Mouse (Mus musculus): ENCODE data around the gene B4galt5. TPM values are rescaled to one million over a fixed set of nuclear protein-coding genes. Genes with fewer than 3 reads are reported as not detected.

The B4galt5 gene
- polyA plus RNA-seq, 1 experiment from 2014 or later, result 22.2 TPM

DNA sequence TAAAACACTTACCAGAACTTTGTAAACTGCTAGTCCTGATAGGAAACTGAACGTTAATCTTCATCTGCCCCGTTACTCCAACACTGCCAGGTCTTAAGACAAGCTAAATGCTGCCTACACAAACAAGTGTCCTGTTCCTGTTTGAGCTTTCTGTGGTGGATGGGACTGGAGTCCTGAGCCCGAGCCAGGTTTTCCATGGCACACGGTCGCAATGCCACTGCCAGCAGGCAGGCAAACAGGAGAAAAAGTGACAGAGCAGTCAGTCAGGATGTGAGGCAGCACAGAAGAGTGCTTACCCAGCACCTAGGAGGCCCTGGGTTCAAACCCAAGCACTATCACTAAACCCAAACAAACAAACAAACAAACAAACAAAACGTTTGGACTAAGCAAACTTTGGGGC, 20.6 kb downstream of the B4galt5 start:
- no peak overlapping the region for H3K4me2 ChIP-seq
- H3K4me3 ChIP-seq, result no peak overlapping the region
- H3K27me3 ChIP-seq, result no peaks in the 10 kb centered on the region
- WGBS, result 89% methylated on average over 6 of the region's 6 CpGs
- no peaks in the 10 kb centered on the region for H3K9me3 ChIP-seq
- ATAC-seq (ENCODE audit: low read depth), result no peak
- H3K36me3 ChIP-seq, result no peaks in the 10 kb centered on the region
- peaks cover 69% of the 10 kb centered on the region for H3K4me1 ChIP-seq (replicated peaks)
- no peak overlapping the region for H3K9ac ChIP-seq
- H3K27ac ChIP-seq (replicated peaks), result no peak overlapping the region

DNA sequence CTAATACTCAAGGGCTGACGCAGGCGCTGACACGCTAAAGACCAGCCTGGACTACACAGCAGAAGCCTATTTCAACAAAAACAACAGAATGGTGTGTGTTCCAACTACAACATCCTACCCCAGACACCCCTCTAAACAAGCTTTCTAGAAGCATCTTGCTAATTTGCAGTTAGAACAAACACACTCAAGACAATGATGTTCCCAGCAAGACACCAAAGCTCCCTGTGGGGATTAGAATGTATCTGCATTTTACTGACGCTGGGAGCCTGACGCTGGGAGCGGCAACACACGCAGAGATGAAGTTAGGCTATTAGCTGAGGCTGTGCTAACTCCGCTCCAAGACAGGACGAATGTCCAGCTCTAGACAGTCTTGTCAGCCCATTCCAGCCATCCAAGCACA, 22.4 kb downstream of the B4galt5 start:
- Histone ChIP-seq H3K4me3 (no peak overlapping the region), H3K9me3 (no peaks in the 10 kb centered on the region), H3K4me2 (no peak overlapping the region), H3K27me3 (no peaks in the 10 kb centered on the region), H3K27ac (replicated peaks) (peak overlapping the region; percentile 35; the same call in 1 of the 2 replicates), H3K36me3 (no peaks in the 10 kb centered on the region), H3K4me1 (replicated peaks) (peaks cover 62% of the 10 kb centered on the region), H3K9ac (no peak overlapping the region)
- 45% methylated on average over 9 of the region's 9 CpGs for WGBS
- no peak for ATAC-seq (ENCODE audit: low read depth)

DNA sequence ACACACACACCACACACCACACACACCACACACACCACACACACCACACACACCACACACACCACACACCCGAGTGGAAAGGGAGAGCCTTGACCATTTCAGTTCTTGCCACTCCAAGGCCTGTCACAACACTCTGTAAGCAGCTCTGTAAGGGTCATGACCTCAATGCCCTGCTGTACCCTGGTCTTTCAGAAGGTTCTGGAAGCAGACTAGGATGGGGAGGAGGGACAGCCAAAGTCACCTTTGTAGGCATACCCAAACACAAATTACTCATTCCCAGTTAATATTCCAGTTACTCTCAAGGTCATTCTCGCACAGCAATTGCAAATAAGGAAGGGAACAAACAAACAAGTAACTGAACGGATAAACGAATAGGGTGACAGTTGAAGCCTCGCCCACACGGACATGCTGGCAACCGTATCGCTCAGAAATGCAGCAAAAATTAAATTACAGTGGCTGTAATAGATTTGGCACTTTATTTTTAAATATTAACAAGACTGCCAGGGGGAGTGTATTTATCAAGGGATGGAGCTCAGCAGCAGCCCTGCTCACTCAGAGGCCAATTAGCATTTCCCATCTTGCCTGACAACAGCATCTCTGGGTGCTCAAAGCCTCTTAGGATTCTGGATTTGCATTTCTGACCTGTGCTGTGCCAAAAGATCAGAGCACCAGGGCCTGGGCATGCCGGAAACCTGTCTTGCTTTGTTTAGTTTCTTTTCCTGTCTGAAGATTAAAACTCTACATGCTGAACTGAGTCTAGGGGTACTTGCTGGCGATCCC, 24.6 kb downstream of the B4galt5 start:
- no peaks in the 10 kb centered on the region for H3K27me3 ChIP-seq
- 77% methylated on average over 10 of the region's 10 CpGs for WGBS
- H3K4me2 ChIP-seq, result no peak overlapping the region
- no peaks in the 10 kb centered on the region for H3K9me3 ChIP-seq
- H3K36me3 ChIP-seq, result no peaks in the 10 kb centered on the region
- ATAC-seq (ENCODE audit: low read depth), result no peak
- no peak overlapping the region for H3K9ac ChIP-seq
- no peak overlapping the region; the same call in 1 of the 2 replicates for H3K27ac ChIP-seq (replicated peaks)
- no peak overlapping the region for H3K4me3 ChIP-seq
- H3K4me1 ChIP-seq (replicated peaks), result peaks cover 41% of the 10 kb centered on the region

DNA sequence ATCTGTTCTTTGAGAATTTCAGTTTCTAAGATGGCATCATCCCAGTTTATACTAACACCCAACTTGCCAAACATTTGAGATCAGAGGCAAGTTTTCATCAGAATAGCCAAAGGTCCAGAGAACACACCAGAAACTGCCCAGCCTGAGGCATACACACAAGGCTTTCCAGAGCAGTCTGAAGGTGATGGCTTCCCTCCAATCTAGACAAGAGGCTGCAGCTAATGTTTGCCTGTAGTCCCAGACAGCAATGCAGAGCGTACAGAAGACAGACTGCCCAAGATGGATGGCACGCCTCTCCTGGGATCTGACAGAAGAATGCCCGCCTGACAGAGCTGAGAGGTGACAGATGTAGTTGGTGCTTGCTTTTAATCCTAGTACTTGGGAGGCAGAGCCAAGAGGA, 25.9 kb downstream of the B4galt5 start:
- Histone ChIP-seq H3K36me3 (no peaks in the 10 kb centered on the region), H3K27ac (replicated peaks) (peak overlapping the region; percentile 49; the same call in 1 of the 2 replicates), H3K27me3 (no peaks in the 10 kb centered on the region), H3K9me3 (no peaks in the 10 kb centered on the region), H3K9ac (no peak overlapping the region), H3K4me2 (no peak overlapping the region), H3K4me1 (replicated peaks) (peaks cover 47% of the 10 kb centered on the region), H3K4me3 (no peak overlapping the region)
- no peak for ATAC-seq (ENCODE audit: low read depth)
- 55% methylated on average over 3 of the region's 3 CpGs for WGBS

DNA sequence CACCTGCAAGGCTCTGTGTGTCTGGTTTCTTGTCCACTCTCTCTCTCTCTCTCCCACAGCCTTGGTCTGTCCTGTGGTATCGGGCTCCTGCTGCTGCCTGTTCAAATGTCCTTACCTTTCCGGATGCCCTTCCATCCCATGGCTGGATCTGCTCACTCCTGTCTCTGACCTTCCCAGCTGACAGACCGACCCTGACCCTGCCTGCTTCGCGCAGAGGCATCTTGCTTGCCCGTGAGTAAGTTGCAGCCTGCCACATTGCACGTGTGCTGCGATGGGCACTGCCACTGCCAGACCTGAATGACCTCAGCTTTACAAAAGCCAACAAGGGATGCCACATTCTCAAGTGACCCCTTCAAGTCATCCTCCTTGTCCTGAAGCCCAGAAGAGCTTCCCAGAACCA, 27.6 kb downstream of the B4galt5 start:
- peaks cover 51% of the 10 kb centered on the region for H3K4me1 ChIP-seq (replicated peaks)
- H3K27me3 ChIP-seq, result no peaks in the 10 kb centered on the region
- no peak overlapping the region for H3K27ac ChIP-seq (replicated peaks)
- no peaks in the 10 kb centered on the region for H3K36me3 ChIP-seq
- WGBS, result 91% methylated on average over 8 of the region's 8 CpGs
- no peak for ATAC-seq (ENCODE audit: low read depth)
- no peak overlapping the region for H3K4me2 ChIP-seq
- H3K4me3 ChIP-seq, result no peak overlapping the region
- no peak overlapping the region for H3K9ac ChIP-seq
- no peaks in the 10 kb centered on the region for H3K9me3 ChIP-seq

DNA sequence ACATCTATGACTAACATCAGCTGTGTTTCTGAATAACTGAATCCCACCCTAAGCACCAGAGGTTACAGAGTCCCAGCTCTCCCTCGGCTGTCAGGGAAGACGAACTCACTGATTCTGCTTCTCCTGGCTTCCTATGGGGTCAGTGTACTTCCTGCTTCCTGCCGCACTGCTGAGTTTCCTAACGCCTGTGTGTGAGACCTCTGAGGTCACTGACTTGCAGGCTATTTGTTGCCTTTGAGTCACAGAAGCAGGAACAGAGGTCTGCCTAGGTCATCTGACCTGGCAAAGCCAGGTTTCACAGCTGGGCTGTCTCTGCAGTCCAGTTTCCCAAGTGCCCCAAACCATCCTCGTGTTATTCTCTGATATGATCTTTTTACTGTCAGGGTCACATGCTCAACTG, 30.0 kb downstream of the B4galt5 start:
- no peaks in the 10 kb centered on the region for H3K27me3 ChIP-seq
- H3K27ac ChIP-seq (replicated peaks), result no peak overlapping the region
- no peak overlapping the region for H3K4me2 ChIP-seq
- no peaks in the 10 kb centered on the region for H3K36me3 ChIP-seq
- H3K4me3 ChIP-seq, result no peak overlapping the region
- WGBS, result 55% methylated on average over 5 of the region's 5 CpGs
- peaks cover 61% of the 10 kb centered on the region for H3K4me1 ChIP-seq (replicated peaks)
- no peak for ATAC-seq (ENCODE audit: low read depth)
- no peak overlapping the region for H3K9ac ChIP-seq
- H3K9me3 ChIP-seq, result no peaks in the 10 kb centered on the region

DNA sequence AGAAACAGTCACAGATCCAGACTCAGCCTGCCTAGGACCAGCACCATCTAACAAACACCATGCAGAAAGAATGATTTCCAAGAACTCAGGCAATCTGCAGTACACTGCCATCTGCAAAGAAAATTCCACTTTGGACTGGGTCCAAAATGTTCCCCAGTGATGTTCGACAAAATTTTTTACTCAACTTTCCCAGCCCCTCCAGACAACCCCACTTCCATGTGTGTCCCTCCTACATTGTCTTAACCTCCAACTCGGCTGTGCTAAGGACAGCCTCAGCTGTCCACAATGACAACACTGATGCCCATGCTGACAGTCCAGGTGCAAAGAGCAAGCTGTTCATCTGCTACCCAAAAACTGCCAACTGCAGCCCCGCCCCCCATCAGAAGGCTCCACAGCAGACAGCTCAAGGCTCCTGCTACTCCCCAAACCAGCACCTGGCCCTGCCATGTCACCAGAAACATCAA, 32.2 kb downstream of the B4galt5 start:
- Histone ChIP-seq H3K4me1 (replicated peaks) (peaks cover 57% of the 10 kb centered on the region), H3K27ac (replicated peaks) (0 out of 2 replicates have a peak overlapping the region, but pooled peaks have one; percentile 3)
- 68% methylated on average over 3 of the region's 3 CpGs for whole genome bisulfite sequencing

DNA sequence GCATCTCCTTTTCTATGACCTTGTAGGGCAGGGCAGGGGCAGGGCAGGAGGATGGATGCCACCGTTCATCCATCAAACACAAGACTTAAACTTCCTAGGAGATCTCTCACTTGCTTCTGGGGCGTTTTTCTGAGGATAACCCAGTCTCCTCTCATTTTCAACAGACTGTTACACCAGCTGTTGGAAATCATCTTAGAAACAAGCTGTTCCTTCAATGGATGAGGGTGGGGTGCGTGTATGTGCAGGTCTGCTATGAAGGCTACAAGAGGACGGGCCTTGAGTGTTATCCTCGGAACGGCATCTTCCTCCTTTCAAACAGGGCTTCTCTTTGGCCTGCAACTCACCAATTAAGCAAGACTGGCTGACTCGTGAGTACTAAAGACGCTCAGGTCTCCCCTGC, 34.5 kb downstream of the B4galt5 start:
- H3K36me3 ChIP-seq, result no peaks in the 10 kb centered on the region
- no peak for ATAC-seq (ENCODE audit: low read depth)
- H3K4me3 ChIP-seq, result no peak overlapping the region
- H3K4me2 ChIP-seq, result no peak overlapping the region
- peak overlapping the region; percentile 38 for H3K9ac ChIP-seq
- H3K27me3 ChIP-seq, result no peaks in the 10 kb centered on the region
- peaks cover 57% of the 10 kb centered on the region for H3K4me1 ChIP-seq (replicated peaks)
- 84% methylated on average over 8 of the region's 8 CpGs for WGBS
- H3K27ac ChIP-seq (replicated peaks), result peak overlapping the region; percentile 79
- H3K9me3 ChIP-seq, result no peaks in the 10 kb centered on the region

More for the DNA sequence above, 32.2 kb downstream of the B4galt5 start:
- no peak overlapping the region for H3K4me3 ChIP-seq
- no peak overlapping the region for H3K4me2 ChIP-seq
- no peak overlapping the region for H3K9ac ChIP-seq
- H3K36me3 ChIP-seq, result no peaks in the 10 kb centered on the region
- no peaks in the 10 kb centered on the region for H3K9me3 ChIP-seq
- H3K27me3 ChIP-seq, result no peaks in the 10 kb centered on the region
- no peak for ATAC-seq (ENCODE audit: low read depth)

DNA sequence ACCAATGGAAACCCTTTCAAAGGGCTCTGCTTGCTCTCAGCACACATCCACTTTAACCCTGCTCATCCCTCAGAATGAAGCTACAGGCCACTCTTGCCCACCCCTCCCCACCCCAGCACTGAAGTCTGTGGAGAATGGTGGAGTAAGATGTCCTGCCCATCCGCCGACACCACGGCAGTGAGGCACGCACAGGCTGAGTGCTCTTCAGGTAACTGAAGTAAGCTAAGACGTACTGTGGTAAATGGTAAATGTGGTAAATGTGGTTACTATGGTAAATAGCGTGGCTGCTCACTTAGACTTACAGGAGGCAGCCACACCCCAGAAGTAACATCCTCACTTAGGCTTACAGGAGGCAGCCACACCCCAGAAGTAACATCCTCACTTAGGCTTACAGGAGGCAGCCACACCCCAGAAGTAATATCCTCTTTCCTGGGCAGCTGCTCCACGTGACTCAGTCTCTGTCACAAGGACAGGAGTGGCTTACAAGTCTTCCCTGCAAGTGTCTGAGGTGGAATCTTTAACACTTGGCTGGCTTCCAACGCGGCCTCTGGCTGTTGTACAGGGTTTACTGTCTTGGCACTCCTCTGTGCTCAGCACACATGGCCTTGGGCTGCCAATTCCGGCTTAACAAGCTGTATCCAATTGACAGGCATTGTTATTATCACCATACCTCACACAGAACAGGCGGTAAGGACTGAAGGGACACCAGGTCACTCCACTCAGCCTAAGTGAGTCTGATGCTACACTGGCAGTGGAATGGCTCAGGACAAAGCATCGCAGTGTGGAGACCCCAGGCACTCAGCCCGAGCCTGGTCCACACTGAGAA, 35.3 kb downstream of the B4galt5 start:
- Histone ChIP-seq H3K4me2 (no peak overlapping the region), H3K27ac (replicated peaks) (peak overlapping the region; percentile 79), H3K9ac (peak overlapping the region; percentile 38; the same call in 1 of the 2 replicates), H3K4me3 (no peak overlapping the region), H3K4me1 (replicated peaks) (peaks cover 53% of the 10 kb centered on the region), H3K27me3 (no peaks in the 10 kb centered on the region), H3K36me3 (no peaks in the 10 kb centered on the region), H3K9me3 (no peaks in the 10 kb centered on the region)
- WGBS, result 57% methylated on average over 13 of the region's 13 CpGs
- ATAC-seq (ENCODE audit: low read depth), result peak; percentile 59

DNA sequence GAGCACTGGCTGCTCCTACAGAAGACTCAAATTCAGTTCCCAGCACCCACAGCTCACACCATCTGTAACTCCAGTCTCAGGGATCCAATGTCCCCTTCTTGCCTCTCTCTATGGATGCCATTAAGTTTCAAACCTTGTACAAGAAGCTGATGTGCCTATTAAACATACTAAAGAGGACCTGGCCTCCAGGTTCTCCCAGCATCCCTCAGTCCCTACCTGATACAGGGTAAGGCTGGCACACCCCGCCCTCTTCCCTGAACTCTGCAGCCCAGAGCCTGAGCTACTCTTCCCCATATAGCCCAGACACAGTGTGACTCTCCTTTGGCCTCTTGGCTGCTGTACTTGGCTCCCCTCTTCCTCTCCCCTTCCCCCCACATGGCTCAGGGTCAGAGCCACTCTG, 38.9 kb downstream of the B4galt5 start:
- 100% methylated on average over 1 of the region's 1 CpGs for WGBS
- no peak for ATAC-seq (ENCODE audit: low read depth)
- Histone ChIP-seq H3K9me3 (no peaks in the 10 kb centered on the region), H3K27ac (replicated peaks) (no peak overlapping the region), H3K4me1 (replicated peaks) (peaks cover 37% of the 10 kb centered on the region), H3K4me3 (no peak overlapping the region), H3K4me2 (no peak overlapping the region), H3K36me3 (peaks cover 14% of the 10 kb centered on the region), H3K27me3 (no peaks in the 10 kb centered on the region), H3K9ac (no peak overlapping the region)

DNA sequence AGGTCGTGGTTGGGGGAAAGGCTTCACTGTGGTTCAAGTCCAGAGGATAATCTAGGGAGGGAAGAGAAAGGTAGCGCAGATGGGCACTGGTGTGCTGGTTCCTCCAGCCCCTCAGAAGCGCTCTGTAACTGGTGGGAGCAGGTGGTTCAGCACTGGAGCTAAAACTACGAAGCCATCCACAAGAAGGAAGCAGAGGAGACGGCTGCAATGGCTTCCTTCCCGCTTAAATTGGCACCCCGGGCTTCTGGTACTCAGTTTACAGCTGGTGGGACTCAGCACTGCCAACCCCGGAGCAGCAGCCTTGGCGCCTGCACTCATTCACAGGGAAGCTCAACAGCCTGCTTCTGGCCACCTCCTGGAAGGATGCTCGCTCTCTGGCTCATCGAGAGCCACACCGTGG, 39.7 kb downstream of the B4galt5 start:
- Histone ChIP-seq H3K4me1 (replicated peaks) (peaks cover 29% of the 10 kb centered on the region), H3K27me3 (no peaks in the 10 kb centered on the region), H3K9ac (no peak overlapping the region), H3K9me3 (no peaks in the 10 kb centered on the region), H3K36me3 (peaks cover 20% of the 10 kb centered on the region), H3K4me3 (no peak overlapping the region), H3K27ac (replicated peaks) (no peak overlapping the region), H3K4me2 (no peak overlapping the region)
- WGBS, result 87% methylated on average over 12 of the region's 12 CpGs
- no peak for ATAC-seq (ENCODE audit: low read depth)

DNA sequence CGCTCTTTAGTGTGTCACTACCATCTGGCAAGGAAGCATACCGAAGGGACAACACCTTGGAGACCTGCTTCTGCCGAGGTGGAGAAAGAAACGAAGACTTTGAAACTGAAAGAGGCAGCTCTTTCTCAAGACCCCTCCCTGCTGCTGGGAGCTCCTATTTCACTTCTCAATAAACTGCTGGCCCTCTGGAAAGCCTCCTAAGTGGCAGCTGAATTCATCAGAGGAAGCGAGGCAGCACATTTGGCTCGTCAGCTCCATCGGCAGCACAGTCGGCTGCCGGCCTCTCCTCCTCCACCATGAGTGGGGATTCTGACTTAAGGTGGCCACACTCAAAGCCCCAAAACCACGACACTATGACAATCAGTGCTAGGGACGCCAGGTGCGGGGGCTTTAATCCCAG, 41.3 kb downstream of the B4galt5 start:
- H3K4me1 ChIP-seq (replicated peaks), result peaks cover 17% of the 10 kb centered on the region
- no peaks in the 10 kb centered on the region for H3K9me3 ChIP-seq
- H3K36me3 ChIP-seq, result peaks cover 32% of the 10 kb centered on the region
- no peak overlapping the region for H3K4me3 ChIP-seq
- no peak for ATAC-seq (ENCODE audit: low read depth)
- H3K4me2 ChIP-seq, result no peak overlapping the region
- no peaks in the 10 kb centered on the region for H3K27me3 ChIP-seq
- 0 out of 2 replicates have a peak overlapping the region, but pooled peaks have one; percentile 13 for H3K9ac ChIP-seq
- peak overlapping the region; percentile 77 for H3K27ac ChIP-seq (replicated peaks)
- 51% methylated on average over 12 of the region's 12 CpGs for WGBS

Measured in neural tube, embryonic 13.5 days (tissue).